Mouse (Mus musculus): ENCODE results near the gene Rap2c. TPM values are rescaled to one million over a fixed set of nuclear protein-coding genes. Genes with fewer than 3 reads are reported as not detected.

Rap2c gene
- polyA plus RNA-seq, 1 experiment from 2014 or later, result 36.0 TPM

DNA sequence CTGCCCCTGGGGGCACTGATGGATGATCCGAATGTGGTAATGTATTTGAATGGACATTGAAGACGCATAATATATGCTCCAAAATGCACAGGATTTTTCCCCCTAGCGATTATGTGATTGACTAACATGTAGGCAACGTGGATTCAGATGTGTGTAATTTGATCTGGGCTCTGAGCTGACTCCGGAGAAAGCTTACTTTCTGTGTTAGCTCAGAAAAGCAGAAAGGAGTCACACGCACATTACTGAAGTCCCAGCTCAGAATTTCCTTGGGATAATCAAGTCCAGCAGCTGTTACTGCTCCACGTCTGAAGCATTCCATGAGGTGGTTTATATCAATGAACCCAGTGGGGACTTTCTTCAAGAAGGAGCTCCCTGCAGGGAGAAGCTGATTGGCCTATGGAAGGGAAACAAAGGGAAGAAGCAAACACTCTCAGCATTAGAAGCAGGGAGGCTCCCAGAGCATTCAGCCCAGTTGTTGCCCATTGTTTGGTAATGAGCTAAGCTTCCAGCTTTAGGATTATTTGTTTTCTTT, 17.9 kb upstream of the Rap2c start:
- H3K9me3 ChIP-seq (ENCODE audit: control insufficient read depth, low read length), result no peaks in the 10 kb centered on the region
- peak overlapping the region; percentile 39; the same call in 1 of the 2 replicates for H3K27ac ChIP-seq (replicated peaks; ENCODE audit: low read depth, low read length)
- H3K4me3 ChIP-seq (ENCODE audit: low read depth, low read length), result no peak overlapping the region
- H3K9ac ChIP-seq (ENCODE audit: low read depth, low read length), result no peak overlapping the region
- ATAC-seq (ENCODE audit: low read depth) (no peak), DNase-seq (ENCODE audit: low spot score) (peak; percentile 82)
- 17% methylated on average over 7 of the region's 7 CpGs for WGBS
- H3K36me3 ChIP-seq (ENCODE audit: control insufficient read depth, insufficient read depth, low read length), result no peaks in the 10 kb centered on the region
- H3K27me3 ChIP-seq (replicated peaks; ENCODE audit: control insufficient read depth, insufficient read depth, low read length), result no peaks in the 10 kb centered on the region
- no peaks in the 10 kb centered on the region for H3K4me1 ChIP-seq (ENCODE audit: control insufficient read depth, insufficient read depth, low read length)
- peak overlapping the region; percentile 5; the same call in 1 of the 2 replicates for H3K4me2 ChIP-seq (ENCODE audit: low read depth, low read length)

DNA sequence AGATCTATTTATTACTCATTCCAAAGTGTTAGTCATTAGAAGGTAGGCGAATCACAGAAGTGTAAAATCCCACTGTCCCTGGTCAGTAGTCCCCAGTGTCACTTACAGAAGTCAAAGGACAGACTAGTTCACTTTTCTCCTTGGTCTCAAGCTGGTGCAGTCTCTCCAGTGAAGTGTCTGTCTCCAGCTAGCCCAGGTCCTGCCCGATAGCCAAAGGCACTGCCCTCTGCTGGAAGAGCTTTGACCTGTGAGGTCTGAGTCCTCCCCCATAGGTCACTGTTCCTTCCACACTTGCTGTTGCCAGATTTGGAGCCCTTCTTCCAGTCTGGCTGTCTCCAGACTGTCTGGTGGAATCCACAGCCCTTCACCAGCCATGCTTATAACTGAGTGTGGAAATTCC, 2.1 kb upstream of the Rap2c start:
- WGBS, result 31% methylated on average over 2 of the region's 2 CpGs
- ATAC-seq (ENCODE audit: low read depth) (no peak), DNase-seq (ENCODE audit: low spot score) (peak; percentile 19)
- Histone ChIP-seq H3K4me3 (ENCODE audit: low read depth, low read length) (no peak overlapping the region), H3K4me2 (ENCODE audit: low read depth, low read length) (0 out of 2 replicates have a peak overlapping the region, but pooled peaks have one; percentile 58), H3K36me3 (ENCODE audit: control insufficient read depth, insufficient read depth, low read length) (no peaks in the 10 kb centered on the region), H3K4me1 (ENCODE audit: control insufficient read depth, insufficient read depth, low read length) (no peaks in the 10 kb centered on the region), H3K27ac (replicated peaks; ENCODE audit: low read depth, low read length) (no peak overlapping the region), H3K9ac (ENCODE audit: low read depth, low read length) (no peak overlapping the region), H3K27me3 (replicated peaks; ENCODE audit: control insufficient read depth, insufficient read depth, low read length) (no peaks in the 10 kb centered on the region), H3K9me3 (ENCODE audit: control insufficient read depth, low read length) (no peaks in the 10 kb centered on the region)

DNA sequence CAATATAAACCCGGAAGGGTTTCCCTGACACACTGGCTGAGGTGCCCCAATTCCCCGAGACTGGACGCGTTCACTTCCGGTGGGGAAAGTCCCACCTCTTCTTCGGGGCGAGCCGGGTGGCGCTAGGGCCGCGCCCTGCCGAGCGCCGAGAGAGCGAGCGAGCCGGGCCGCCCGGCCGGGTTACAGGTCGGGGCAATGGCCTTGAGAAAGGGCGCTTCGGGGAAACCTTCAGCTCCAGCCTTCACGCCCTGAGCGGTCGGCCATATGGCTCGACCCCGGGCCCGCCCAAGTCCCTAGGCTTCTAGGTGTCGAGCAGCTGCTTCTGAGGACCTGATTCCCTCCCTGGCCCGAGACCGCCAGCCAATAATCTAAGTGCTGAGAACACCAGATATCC, 965 bp upstream of the Rap2c start:
- peak; percentile 89 for ATAC-seq (ENCODE audit: low read depth)
- DNase-seq (ENCODE audit: low spot score), result peak; percentile 88
- peak overlapping the region; percentile 88 for H3K9ac ChIP-seq (ENCODE audit: low read depth, low read length)
- peaks cover 1% of the 10 kb centered on the region; the same call in 1 of the 2 replicates for H3K36me3 ChIP-seq (ENCODE audit: control insufficient read depth, insufficient read depth, low read length)
- H3K4me3 ChIP-seq (ENCODE audit: low read depth, low read length), result peak overlapping the region; percentile 55
- H3K4me1 ChIP-seq (ENCODE audit: control insufficient read depth, insufficient read depth, low read length), result no peaks in the 10 kb centered on the region
- 24% methylated on average over 15 of the region's 32 CpGs for WGBS
- no peaks in the 10 kb centered on the region for H3K9me3 ChIP-seq (ENCODE audit: control insufficient read depth, low read length)
- peak overlapping the region; percentile 97 for H3K27ac ChIP-seq (replicated peaks; ENCODE audit: low read depth, low read length)
- H3K4me2 ChIP-seq (ENCODE audit: low read depth, low read length), result peak overlapping the region; percentile 58
- no peaks in the 10 kb centered on the region for H3K27me3 ChIP-seq (replicated peaks; ENCODE audit: control insufficient read depth, insufficient read depth, low read length)

DNA sequence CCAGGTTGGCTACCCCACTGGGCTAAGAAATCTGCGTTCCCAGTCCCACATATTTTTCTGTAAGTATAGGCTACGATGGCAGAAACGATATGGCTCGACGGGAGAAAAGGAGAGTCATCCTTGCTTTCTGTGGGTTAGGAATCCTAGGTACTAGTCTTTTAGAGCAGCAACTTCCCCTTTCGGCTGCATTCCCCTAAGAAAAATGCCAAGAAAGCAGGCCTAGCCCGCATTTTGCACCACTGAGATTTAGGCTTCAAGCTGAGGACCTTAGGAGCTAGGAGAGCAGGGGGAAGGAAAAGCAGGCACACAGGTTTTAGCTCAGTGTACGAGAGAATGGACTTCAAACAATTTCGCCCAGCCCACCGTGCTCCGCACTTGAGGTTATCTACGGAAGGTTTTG, 892 bp downstream of the Rap2c start:
- Histone ChIP-seq H3K4me3 (ENCODE audit: low read depth, low read length) (peak overlapping the region; percentile 55), H3K9ac (ENCODE audit: low read depth, low read length) (peak overlapping the region; percentile 88), H3K9me3 (ENCODE audit: control insufficient read depth, low read length) (no peaks in the 10 kb centered on the region), H3K4me2 (ENCODE audit: low read depth, low read length) (peak overlapping the region; percentile 58), H3K36me3 (ENCODE audit: control insufficient read depth, insufficient read depth, low read length) (peaks cover 5% of the 10 kb centered on the region; the same call in 1 of the 2 replicates), H3K27me3 (replicated peaks; ENCODE audit: control insufficient read depth, insufficient read depth, low read length) (no peaks in the 10 kb centered on the region), H3K27ac (replicated peaks; ENCODE audit: low read depth, low read length) (peak overlapping the region; percentile 97), H3K4me1 (ENCODE audit: control insufficient read depth, insufficient read depth, low read length) (no peaks in the 10 kb centered on the region)
- DNase-seq (ENCODE audit: low spot score), result peak; percentile 7
- no peak for ATAC-seq (ENCODE audit: low read depth)
- WGBS, result 31% methylated on average over 12 of the region's 12 CpGs

DNA sequence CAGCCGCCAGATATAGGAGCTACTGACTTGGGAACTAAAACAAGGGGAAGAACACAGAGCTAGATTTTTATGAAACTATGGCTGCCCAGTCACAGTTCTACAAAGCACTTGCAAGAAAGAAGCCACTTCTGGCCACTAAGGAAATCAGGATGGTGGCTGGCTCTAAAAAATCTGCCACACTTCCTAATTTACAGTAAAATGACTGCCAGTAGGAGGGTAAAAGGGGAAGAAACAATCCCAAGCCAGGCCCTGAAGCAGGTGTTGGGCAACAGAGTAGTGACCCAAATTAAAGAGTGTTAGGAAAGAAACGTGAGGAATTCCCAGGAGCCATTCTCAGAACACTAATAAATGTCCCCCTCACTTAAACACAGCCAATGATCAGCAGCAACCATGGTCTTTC, 5.5 kb downstream of the Rap2c start:
- Histone ChIP-seq H3K9me3 (ENCODE audit: control insufficient read depth, low read length) (no peaks in the 10 kb centered on the region), H3K4me1 (ENCODE audit: control insufficient read depth, insufficient read depth, low read length) (0 out of 2 replicates have a peak, but pooled peaks cover 3% of the 10 kb centered on the region), H3K4me3 (ENCODE audit: low read depth, low read length) (no peak overlapping the region), H3K27ac (replicated peaks; ENCODE audit: low read depth, low read length) (no peak overlapping the region), H3K9ac (ENCODE audit: low read depth, low read length) (no peak overlapping the region), H3K36me3 (ENCODE audit: control insufficient read depth, insufficient read depth, low read length) (peaks cover 9% of the 10 kb centered on the region), H3K27me3 (replicated peaks; ENCODE audit: control insufficient read depth, insufficient read depth, low read length) (no peaks in the 10 kb centered on the region), H3K4me2 (ENCODE audit: low read depth, low read length) (no peak overlapping the region)
- ATAC-seq (ENCODE audit: low read depth), result no peak
- DNase-seq (ENCODE audit: low spot score), result no peak
- 69% methylated on average over 2 of the region's 2 CpGs for WGBS

DNA sequence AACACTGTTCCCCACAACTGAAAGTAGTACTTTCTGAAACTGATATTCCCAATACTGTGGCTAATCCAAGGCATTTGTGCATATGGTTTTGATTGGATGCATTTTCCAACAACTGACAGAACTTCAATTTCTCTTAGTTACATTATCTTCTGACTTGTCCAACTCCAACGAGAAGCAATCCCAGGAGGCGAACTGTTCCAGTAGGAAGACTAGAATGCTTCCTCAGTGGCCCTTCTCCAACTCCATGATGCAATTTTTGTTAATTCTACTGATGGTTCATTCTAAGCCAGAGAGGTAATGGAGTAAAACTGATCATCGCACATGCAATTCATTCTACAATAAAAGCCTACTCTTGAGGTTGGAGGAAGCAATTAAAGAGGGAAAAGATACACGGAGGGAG, 7.5 kb downstream of the Rap2c start:
- Histone ChIP-seq H3K9ac (ENCODE audit: low read depth, low read length) (no peak overlapping the region), H3K4me1 (ENCODE audit: control insufficient read depth, insufficient read depth, low read length) (0 out of 2 replicates have a peak, but pooled peaks cover 3% of the 10 kb centered on the region), H3K4me2 (ENCODE audit: low read depth, low read length) (no peak overlapping the region), H3K4me3 (ENCODE audit: low read depth, low read length) (no peak overlapping the region), H3K36me3 (ENCODE audit: control insufficient read depth, insufficient read depth, low read length) (peaks cover 9% of the 10 kb centered on the region), H3K27ac (replicated peaks; ENCODE audit: low read depth, low read length) (no peak overlapping the region; the same call in 1 of the 2 replicates), H3K9me3 (ENCODE audit: control insufficient read depth, low read length) (no peaks in the 10 kb centered on the region), H3K27me3 (replicated peaks; ENCODE audit: control insufficient read depth, insufficient read depth, low read length) (no peaks in the 10 kb centered on the region)
- ATAC-seq (ENCODE audit: low read depth) (no peak), DNase-seq (ENCODE audit: low spot score) (peak; percentile 56)
- WGBS, result 62% methylated on average over 4 of the region's 4 CpGs

DNA sequence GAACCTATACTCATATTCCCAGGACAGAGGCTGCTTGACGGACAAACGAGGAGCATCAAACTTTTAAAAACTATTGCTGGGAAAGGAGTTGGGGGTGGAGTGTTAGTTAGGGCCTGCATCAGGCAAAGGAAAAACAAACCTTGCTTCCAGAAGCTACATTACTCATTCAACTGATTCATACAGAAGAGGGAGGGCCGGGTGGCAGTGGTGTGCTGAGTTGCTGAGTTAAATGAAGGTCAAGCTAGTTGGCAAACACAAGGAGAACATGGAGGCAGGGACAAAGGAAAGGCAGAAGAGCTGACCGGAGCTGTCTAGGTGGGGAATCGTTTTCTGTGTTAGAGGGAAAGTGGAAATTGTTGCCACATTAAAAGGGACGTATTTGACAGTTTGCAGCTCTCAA, 17.0 kb downstream of the Rap2c start:
- Histone ChIP-seq H3K4me2 (ENCODE audit: low read depth, low read length) (no peak overlapping the region), H3K36me3 (ENCODE audit: control insufficient read depth, insufficient read depth, low read length) (no peaks in the 10 kb centered on the region), H3K9me3 (ENCODE audit: control insufficient read depth, low read length) (no peaks in the 10 kb centered on the region), H3K27ac (replicated peaks; ENCODE audit: low read depth, low read length) (no peak overlapping the region), H3K9ac (ENCODE audit: low read depth, low read length) (no peak overlapping the region), H3K4me1 (ENCODE audit: control insufficient read depth, insufficient read depth, low read length) (no peaks in the 10 kb centered on the region), H3K4me3 (ENCODE audit: low read depth, low read length) (no peak overlapping the region), H3K27me3 (replicated peaks; ENCODE audit: control insufficient read depth, insufficient read depth, low read length) (no peaks in the 10 kb centered on the region)
- ATAC-seq (ENCODE audit: low read depth) (no peak), DNase-seq (ENCODE audit: low spot score) (no peak)
- 71% methylated on average over 6 of the region's 6 CpGs for WGBS

DNA sequence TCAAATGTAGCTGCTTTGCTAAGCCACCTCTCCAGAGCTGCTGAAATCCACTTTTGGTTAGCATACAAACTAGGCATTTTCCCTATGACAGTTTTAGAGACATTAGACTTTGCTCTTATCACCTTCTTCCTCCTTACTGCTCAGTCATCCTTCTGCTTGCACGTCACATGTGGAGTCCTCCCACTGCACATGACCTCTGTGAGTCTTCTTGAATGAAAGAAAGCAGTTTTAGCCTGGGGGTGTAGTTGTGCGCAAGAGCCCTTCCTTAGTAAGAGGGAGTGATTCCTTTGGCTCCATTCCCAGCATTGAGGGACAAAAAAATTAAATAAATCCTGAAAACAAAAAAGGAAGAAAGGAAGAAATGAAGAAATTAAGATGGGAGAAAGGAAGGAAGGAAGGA, 22.5 kb downstream of the Rap2c start:
- 68% methylated on average over 2 of the region's 2 CpGs for WGBS
- Histone ChIP-seq H3K27ac (replicated peaks; ENCODE audit: low read depth, low read length) (no peak overlapping the region), H3K4me1 (ENCODE audit: control insufficient read depth, insufficient read depth, low read length) (no peaks in the 10 kb centered on the region), H3K4me2 (ENCODE audit: low read depth, low read length) (no peak overlapping the region), H3K27me3 (replicated peaks; ENCODE audit: control insufficient read depth, insufficient read depth, low read length) (no peaks in the 10 kb centered on the region), H3K9ac (ENCODE audit: low read depth, low read length) (no peak overlapping the region), H3K36me3 (ENCODE audit: control insufficient read depth, insufficient read depth, low read length) (no peaks in the 10 kb centered on the region), H3K4me3 (ENCODE audit: low read depth, low read length) (no peak overlapping the region), H3K9me3 (ENCODE audit: control insufficient read depth, low read length) (no peaks in the 10 kb centered on the region)
- peak; percentile 17 for DNase-seq (ENCODE audit: low spot score)
- no peak for ATAC-seq (ENCODE audit: low read depth)

DNA sequence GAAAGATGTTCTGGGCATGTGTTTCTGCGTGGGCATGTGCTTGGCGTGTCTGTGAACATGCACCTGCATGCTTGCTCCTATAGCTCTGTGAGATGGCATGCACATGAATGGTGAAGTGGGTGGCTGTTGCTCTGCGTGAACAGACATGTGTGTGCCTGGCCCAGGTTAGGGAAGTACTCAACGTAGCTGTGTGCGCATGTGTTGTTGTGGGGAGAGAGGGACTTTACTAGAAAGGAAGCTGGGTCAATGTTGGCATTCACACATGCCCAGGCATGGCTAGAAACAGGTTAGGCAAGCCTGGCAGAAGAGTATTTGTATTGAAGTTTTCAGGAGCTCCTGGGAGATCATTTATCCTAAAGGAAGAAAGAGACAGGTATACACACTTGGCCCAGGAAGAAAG, 26.5 kb downstream of the Rap2c start:
- H3K4me1 ChIP-seq (ENCODE audit: control insufficient read depth, insufficient read depth, low read length), result no peaks in the 10 kb centered on the region
- H3K36me3 ChIP-seq (ENCODE audit: control insufficient read depth, insufficient read depth, low read length), result no peaks in the 10 kb centered on the region
- 86% methylated on average over 5 of the region's 5 CpGs for WGBS
- DNase-seq (ENCODE audit: low spot score) (peak; percentile 59), ATAC-seq (ENCODE audit: low read depth) (peak; percentile 75)
- no peak overlapping the region for H3K9ac ChIP-seq (ENCODE audit: low read depth, low read length)
- no peak overlapping the region for H3K4me2 ChIP-seq (ENCODE audit: low read depth, low read length)
- H3K9me3 ChIP-seq (ENCODE audit: control insufficient read depth, low read length), result no peaks in the 10 kb centered on the region
- no peak overlapping the region for H3K27ac ChIP-seq (replicated peaks; ENCODE audit: low read depth, low read length)
- no peak overlapping the region for H3K4me3 ChIP-seq (ENCODE audit: low read depth, low read length)
- no peaks in the 10 kb centered on the region for H3K27me3 ChIP-seq (replicated peaks; ENCODE audit: control insufficient read depth, insufficient read depth, low read length)

All from embryonic facial prominence, embryonic 14.5 days (tissue).